Mouse (Mus musculus): ENCODE measurements around the gene AL731706.2. TPM values are rescaled to one million over a fixed set of nuclear protein-coding genes. Genes with fewer than 3 reads are reported as not detected.
"Not testable (repeated sequence)": the region's sequence is repeated elsewhere in the genome, so short reads cannot be mapped to it uniquely, and the experiment has no call there.

AL731706.2 gene
- polyA plus RNA-seq, 1 experiment, result not detected

- Histone ChIP-seq H3K4me1 (ENCODE audit: control insufficient read depth, insufficient read depth, low read length) (no peaks in the 10 kb centered on the region), H3K4me3 (ENCODE audit: control insufficient read depth, low read depth, low read length) (no peak overlapping the region), H3K36me3 (ENCODE audit: control insufficient read depth, insufficient read depth, low read length) (no peaks in the 10 kb centered on the region), H3K27ac (ENCODE audit: control insufficient read depth, insufficient read depth, low read depth, low read length) (no peak overlapping the region), H3K27me3 (ENCODE audit: control insufficient read depth, insufficient read depth, low read length) (no peaks in the 10 kb centered on the region)
- no peak for TF ChIP-seq POLR2A (IDR thresholded peaks at IDR 0.05; ENCODE audit: control insufficient read depth, low read depth, low read length)
- no peak for TF ChIP-seq CTCF (IDR thresholded peaks at IDR 0.05; ENCODE audit: control insufficient read depth, insufficient read depth, insufficient replicate concordance, low read depth, low read length)
Measured at GRCm38 (mm10) chr2:136909298-136909697, 23.8 kb upstream of the AL731706.2 start.

GRCm38 (mm10) chr2:136908596-136908995 is 23.1 kb upstream of the AL731706.2 start:
- H3K27me3 ChIP-seq (ENCODE audit: control insufficient read depth, insufficient read depth, low read length), result no peaks in the 10 kb centered on the region
- H3K36me3 ChIP-seq (ENCODE audit: control insufficient read depth, insufficient read depth, low read length), result no peaks in the 10 kb centered on the region
- H3K4me1 ChIP-seq (ENCODE audit: control insufficient read depth, insufficient read depth, low read length), result no peaks in the 10 kb centered on the region
- H3K27ac ChIP-seq (ENCODE audit: control insufficient read depth, insufficient read depth, low read depth, low read length), result no peak overlapping the region
- TF ChIP-seq POLR2A (IDR thresholded peaks at IDR 0.05; ENCODE audit: control insufficient read depth, low read depth, low read length), result no peak
- TF ChIP-seq CTCF (IDR thresholded peaks at IDR 0.05; ENCODE audit: control insufficient read depth, insufficient read depth, insufficient replicate concordance, low read depth, low read length), result no peak
- no peak overlapping the region for H3K4me3 ChIP-seq (ENCODE audit: control insufficient read depth, low read depth, low read length)

- Histone ChIP-seq H3K4me1 (ENCODE audit: control insufficient read depth, insufficient read depth, low read length) (no peaks in the 10 kb centered on the region), H3K4me3 (ENCODE audit: control insufficient read depth, low read depth, low read length) (no peak overlapping the region), H3K27ac (ENCODE audit: control insufficient read depth, insufficient read depth, low read depth, low read length) (no peak overlapping the region), H3K27me3 (ENCODE audit: control insufficient read depth, insufficient read depth, low read length) (no peaks in the 10 kb centered on the region), H3K36me3 (ENCODE audit: control insufficient read depth, insufficient read depth, low read length) (no peaks in the 10 kb centered on the region)
- no peak for TF ChIP-seq POLR2A (IDR thresholded peaks at IDR 0.05; ENCODE audit: control insufficient read depth, low read depth, low read length)
- no peak for TF ChIP-seq CTCF (IDR thresholded peaks at IDR 0.05; ENCODE audit: control insufficient read depth, insufficient read depth, insufficient replicate concordance, low read depth, low read length)
Measured at GRCm38 (mm10) chr2:136896131-136896530, 10.7 kb upstream of the AL731706.2 start.

- Histone ChIP-seq H3K27ac (ENCODE audit: control insufficient read depth, insufficient read depth, low read depth, low read length) (no peak overlapping the region), H3K4me1 (ENCODE audit: control insufficient read depth, insufficient read depth, low read length) (no peaks in the 10 kb centered on the region; the same call in 1 of the 2 replicates), H3K27me3 (ENCODE audit: control insufficient read depth, insufficient read depth, low read length) (no peaks in the 10 kb centered on the region), H3K4me3 (ENCODE audit: control insufficient read depth, low read depth, low read length) (no peak overlapping the region), H3K36me3 (ENCODE audit: control insufficient read depth, insufficient read depth, low read length) (no peaks in the 10 kb centered on the region)
- no peak for TF ChIP-seq CTCF (IDR thresholded peaks at IDR 0.05; ENCODE audit: control insufficient read depth, insufficient read depth, insufficient replicate concordance, low read depth, low read length)
- no peak for TF ChIP-seq POLR2A (IDR thresholded peaks at IDR 0.05; ENCODE audit: control insufficient read depth, low read depth, low read length)
Measured at GRCm38 (mm10) chr2:136894494-136894893, 9.0 kb upstream of the AL731706.2 start.

GRCm38 (mm10) chr2:136891951-136892371 is 6.5 kb upstream of the AL731706.2 start:
- H3K4me3 ChIP-seq (ENCODE audit: control insufficient read depth, low read depth, low read length), result peak overlapping the region; percentile 100

GRCm38 (mm10) chr2:136891068-136891950 is 5.8 kb upstream of the AL731706.2 start, which contains the start of the genes Slx4ip, AL731706.1 and Mkks:
Gene Slx4ip, plus strand, starts transcription at chr2:136891218.
Gene AL731706.1, minus strand, starts transcription at chr2:136891389.
Gene Mkks, minus strand, starts transcription at chr2:136891389.
- H3K36me3 ChIP-seq (ENCODE audit: control insufficient read depth, insufficient read depth, low read length), result no peaks in the 10 kb centered on the region
- TF ChIP-seq CTCF (IDR thresholded peaks at IDR 0.05; ENCODE audit: control insufficient read depth, insufficient read depth, insufficient replicate concordance, low read depth, low read length) (no peak), POLR2A (IDR thresholded peaks at IDR 0.05; ENCODE audit: control insufficient read depth, low read depth, low read length) (peak; percentile 81; the same call in 1 of the 2 replicates)
- H3K4me1 ChIP-seq (ENCODE audit: control insufficient read depth, insufficient read depth, low read length), result no peaks in the 10 kb centered on the region; the same call in 1 of the 2 replicates
- no peaks in the 10 kb centered on the region for H3K27me3 ChIP-seq (ENCODE audit: control insufficient read depth, insufficient read depth, low read length)
- peak within 1 kb of the TSS; percentile 97 for H3K27ac ChIP-seq (ENCODE audit: control insufficient read depth, insufficient read depth, low read depth, low read length)
- peak within 1 kb of the TSS; percentile 100 for H3K4me3 ChIP-seq (ENCODE audit: control insufficient read depth, low read depth, low read length)

More at GRCm38 (mm10) chr2:136891951-136892371, 6.5 kb upstream of the AL731706.2 start:
- TF ChIP-seq POLR2A (IDR thresholded peaks at IDR 0.05; ENCODE audit: control insufficient read depth, low read depth, low read length) (peak; percentile 58; the same call in 1 of the 2 replicates), CTCF (IDR thresholded peaks at IDR 0.05; ENCODE audit: control insufficient read depth, insufficient read depth, insufficient replicate concordance, low read depth, low read length) (peak; percentile 11; the same call in 1 of the 2 replicates)
- Histone ChIP-seq H3K36me3 (ENCODE audit: control insufficient read depth, insufficient read depth, low read length) (no peaks in the 10 kb centered on the region), H3K27ac (ENCODE audit: control insufficient read depth, insufficient read depth, low read depth, low read length) (peak overlapping the region; percentile 74), H3K27me3 (ENCODE audit: control insufficient read depth, insufficient read depth, low read length) (no peaks in the 10 kb centered on the region), H3K4me1 (ENCODE audit: control insufficient read depth, insufficient read depth, low read length) (no peaks in the 10 kb centered on the region; the same call in 1 of the 2 replicates)

- H3K27me3 ChIP-seq (ENCODE audit: control insufficient read depth, insufficient read depth, low read length); H3K36me3 ChIP-seq (ENCODE audit: control insufficient read depth, insufficient read depth, low read length); H3K4me1 ChIP-seq (ENCODE audit: control insufficient read depth, insufficient read depth, low read length): not testable (repeated sequence)
- peak overlapping the region; percentile 98 for H3K4me3 ChIP-seq (ENCODE audit: control insufficient read depth, low read depth, low read length)
- H3K27ac ChIP-seq (ENCODE audit: control insufficient read depth, insufficient read depth, low read depth, low read length), result peak overlapping the region; percentile 97
Measured at GRCm38 (mm10) chr2:136890716-136891067, 5.2 kb upstream of the AL731706.2 start.
